Mouse (Mus musculus) thymus, adult 2 months (tissue): ENCODE measurements at regions not wholly inside any gene's neighbourhood (a gene's known extent, or its start where the extent isn't known, plus 50 kb on each side); places are given as distances from the start of the nearest gene placed in this dataset.

ENCODE experiments used
- DNase-seq: peaks from one replicate; pipeline ENCODE4 v3.0.0; 2021
- H3K27ac ChIP-seq: fragments of 200-500 bp; 2 replicates; pipeline ENCODE4 v1.5.1; 2012; ENCODE audit warnings: low read length, control low read depth; ENCODE audit not compliant: control insufficient read depth, insufficient read depth
- H3K27me3 ChIP-seq: fragments of 200-500 bp; 2 replicates; pipeline ENCODE4 v1.6.1; 2012; ENCODE audit warnings: mild to moderate bottlenecking, low read length, moderate library complexity, mixed read lengths; ENCODE audit not compliant: control insufficient read depth, insufficient read depth
- H3K36me3 ChIP-seq: fragments of 200-500 bp; 2 replicates; pipeline ENCODE4 v1.6.1; 2012; ENCODE audit warnings: mild to moderate bottlenecking, low read length, moderate library complexity; ENCODE audit not compliant: control insufficient read depth, insufficient read depth
- H3K4me1 ChIP-seq: fragments of 200-500 bp; replicated peaks from 2 replicates; pipeline ENCODE4 v1.6.1; 2012; ENCODE audit warnings: low read length; ENCODE audit not compliant: control insufficient read depth, insufficient read depth
- H3K4me3 ChIP-seq: fragments of 200-500 bp; 2 replicates; pipeline ENCODE4 v1.5.1; 2012; ENCODE audit warnings: mild to moderate bottlenecking, low read length, control low read depth, moderate library complexity; ENCODE audit not compliant: control insufficient read depth, insufficient read depth
- CTCF ChIP-seq: fragments of 200-500 bp; IDR thresholded peaks from 2 replicates; pipeline ENCODE4 v1.5.1; 2012; ENCODE audit warnings: mild to moderate bottlenecking, control low read depth, low read length, moderate library complexity, borderline replicate concordance; ENCODE audit not compliant: control insufficient read depth, poor library complexity, insufficient read depth; ENCODE audit errors: extremely low read depth
- POLR2A ChIP-seq: fragments of 200-500 bp; IDR thresholded peaks from 2 replicates; pipeline ENCODE4 v1.6.1; 2012; ENCODE audit warnings: mild to moderate bottlenecking, low read length, control low read depth, moderate library complexity; ENCODE audit not compliant: control insufficient read depth, poor library complexity, insufficient read depth; ENCODE audit errors: extremely low read depth
- WGBS: fragments of 180-500 bp; shearing (Covaris S2); methylation state at CpG from one replicate; pipeline ENCODE4 v1.1.7; 2018; 5-methylcytosine and 5-hydroxymethylcytosine counted together

DNA sequence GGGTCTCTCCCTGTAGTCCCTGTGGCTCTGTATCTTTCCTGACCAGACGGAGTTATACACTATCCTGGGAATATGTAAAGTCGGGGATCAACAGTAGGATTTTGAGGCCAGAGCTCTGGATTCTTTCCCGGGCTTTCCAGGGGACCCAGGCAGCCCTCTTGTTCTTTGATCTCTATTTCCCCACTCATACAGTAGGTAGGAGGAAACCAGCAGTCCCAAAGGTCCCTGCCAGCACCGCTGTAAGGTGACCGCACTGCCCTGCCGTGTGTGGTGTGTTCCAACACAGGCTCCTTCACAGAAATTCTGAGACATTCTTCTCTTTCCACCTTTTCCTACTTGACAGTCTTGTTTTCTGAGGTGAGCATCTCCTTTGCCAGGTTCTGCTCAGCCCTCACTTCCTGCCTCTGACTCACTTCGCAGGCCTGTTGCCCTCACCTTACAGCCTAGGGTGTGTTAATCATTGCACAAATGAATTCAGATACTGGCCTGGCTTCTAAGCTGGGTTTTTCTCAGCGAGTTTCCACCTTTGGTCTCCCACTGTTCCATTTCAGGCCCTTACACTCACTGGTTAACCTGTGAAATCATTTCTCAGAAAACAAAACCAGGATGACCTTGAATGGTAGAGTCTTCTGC is 53.0 kb upstream of the Shb start:
- H3K27me3 ChIP-seq: no peaks in the 10 kb centered on the region
- WGBS: 78% methylated on average over 8 of the region's 8 CpGs
- H3K27ac ChIP-seq: no peak overlapping the region
- H3K36me3 ChIP-seq: no peaks in the 10 kb centered on the region
- no peak for TF ChIP-seq POLR2A
- no peak for TF ChIP-seq CTCF
- no peak for DNase-seq
- no peak overlapping the region for H3K4me3 ChIP-seq
- H3K4me1 ChIP-seq: peaks cover 10% of the 10 kb centered on the region

DNA sequence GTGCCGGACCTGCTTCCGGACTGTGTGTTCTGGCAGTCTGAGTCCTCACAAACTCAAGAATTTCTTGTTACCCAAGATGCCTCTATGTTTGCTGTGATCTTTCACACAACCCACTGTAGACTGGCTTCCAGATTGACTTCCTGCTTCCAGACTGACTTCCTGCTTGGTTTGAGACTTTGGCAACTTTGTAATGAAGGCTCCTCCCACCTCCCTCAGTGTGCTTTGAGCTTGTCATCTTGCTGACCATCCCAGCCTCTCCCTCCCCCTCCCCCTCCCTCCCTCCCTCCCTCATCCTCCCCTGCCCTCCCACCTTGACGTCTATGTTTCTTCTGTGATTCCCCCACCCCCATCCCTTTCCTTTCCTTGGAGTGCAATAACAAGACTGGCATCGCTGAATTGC is 51.7 kb upstream of the Shb start:
- H3K27me3 ChIP-seq: no peaks in the 10 kb centered on the region
- H3K36me3 ChIP-seq: no peaks in the 10 kb centered on the region
- H3K4me1 ChIP-seq: peaks cover 10% of the 10 kb centered on the region
- WGBS: 69% methylated on average over 4 of the region's 4 CpGs
- H3K4me3 ChIP-seq: no peak overlapping the region
- H3K27ac ChIP-seq: no peak overlapping the region
- no peak for TF ChIP-seq CTCF
- TF ChIP-seq POLR2A: no peak
- DNase-seq: no peak

DNA sequence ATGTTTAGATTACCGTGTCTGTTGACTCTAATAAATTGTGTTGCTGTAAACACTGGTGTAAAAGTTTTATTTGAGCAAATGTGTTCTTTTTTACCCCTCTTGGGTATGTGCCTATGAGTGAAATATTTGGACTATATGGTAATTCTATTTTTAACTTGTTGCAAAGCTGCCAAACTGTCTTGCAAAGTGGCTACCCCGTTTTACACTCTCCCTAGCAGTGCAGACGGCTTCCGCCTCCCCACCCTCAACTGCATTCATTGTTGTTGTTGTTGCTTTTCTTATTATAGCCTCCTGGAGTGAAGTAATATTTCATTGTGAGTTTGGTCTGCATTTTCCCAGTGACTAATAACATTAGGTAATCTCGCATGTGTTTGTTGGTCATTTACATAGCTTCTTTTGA is 50.2 kb upstream of the Shb start:
- Histone ChIP-seq H3K36me3 (no peaks in the 10 kb centered on the region), H3K4me3 (no peak overlapping the region), H3K27me3 (no peaks in the 10 kb centered on the region), H3K27ac (no peak overlapping the region), H3K4me1 (peaks cover 10% of the 10 kb centered on the region)
- WGBS: 92% methylated on average over 5 of the region's 5 CpGs
- TF ChIP-seq POLR2A: no peak
- TF ChIP-seq CTCF: no peak
- DNase-seq: no peak
